Mouse (Mus musculus) liver, embryonic 12.5 days (tissue): ENCODE data around the gene Spty2d1. TPM values are rescaled to one million over a fixed set of nuclear protein-coding genes. Genes with fewer than 3 reads are reported as not detected.
"Not testable (repeated sequence)": the region's sequence is repeated elsewhere in the genome, so short reads cannot be mapped to it uniquely, and the experiment has no call there.

Source experiments
- ATAC-seq: fragments of 200-750 bp; cut with Nextera tagmentation; 2 replicates; pipeline ENCODE4 v1.8.0; 2017; ENCODE audit warnings: moderate number of reproducible peaks, mild to moderate bottlenecking, moderate library complexity
- H3K27ac ChIP-seq: fragments of 300-500 bp; sonication (generic); 2 replicates; pipeline ENCODE4 v1.5.1; 2016; ENCODE audit warnings: mild to moderate bottlenecking
- H3K27me3 ChIP-seq: fragments of 300-500 bp; sonication (generic); replicated peaks from 2 replicates; pipeline ENCODE4 v1.6.1; 2016; ENCODE audit warnings: mild to moderate bottlenecking, moderate library complexity
- H3K36me3 ChIP-seq: fragments of 300-500 bp; sonication (generic); 2 replicates; pipeline ENCODE4 v1.6.1; 2016; ENCODE audit warnings: mild to moderate bottlenecking, moderate library complexity
- H3K4me1 ChIP-seq: fragments of 300-500 bp; sonication (generic); 2 replicates; pipeline ENCODE4 v1.6.1; 2016
- H3K4me2 ChIP-seq: fragments of 300-500 bp; sonication (generic); 2 replicates; pipeline ENCODE4 v1.6.1; 2016; ENCODE audit warnings: mild to moderate bottlenecking, moderate library complexity
- H3K4me3 ChIP-seq: fragments of 300-500 bp; sonication (generic); 2 replicates; pipeline ENCODE4 v1.5.1; 2016; ENCODE audit warnings: mild to moderate bottlenecking, moderate library complexity
- H3K9ac ChIP-seq: fragments of 300-500 bp; sonication (generic); 2 replicates; pipeline ENCODE4 v1.6.1; 2016; ENCODE audit warnings: mild to moderate bottlenecking, moderate library complexity
- H3K9me3 ChIP-seq: fragments of 300-500 bp; sonication (generic); replicated peaks from 2 replicates; pipeline ENCODE4 v1.6.1; 2016; ENCODE audit warnings: mild to moderate bottlenecking, moderate library complexity
- WGBS: fragments of 180-500 bp; shearing (Covaris S2); methylation state at CpG from one replicate; pipeline ENCODE4 v1.1.7; 2016; ENCODE audit not compliant: insufficient replicate concordance; 5-methylcytosine and 5-hydroxymethylcytosine counted together
- polyA plus RNA-seq: library from polyadenylated mRNA; unstranded; fragments of >200 nt; fragmentation: Nextera tagmentation; extraction: Ambion mirVana; gene quantifications from 2 replicates; pipeline ENCODE4 v1.2.1, GENCODE M21; 2016

Gene Spty2d1
- polyA plus RNA-seq, 1 experiment from 2014 or later = 16.8 TPM

DNA sequence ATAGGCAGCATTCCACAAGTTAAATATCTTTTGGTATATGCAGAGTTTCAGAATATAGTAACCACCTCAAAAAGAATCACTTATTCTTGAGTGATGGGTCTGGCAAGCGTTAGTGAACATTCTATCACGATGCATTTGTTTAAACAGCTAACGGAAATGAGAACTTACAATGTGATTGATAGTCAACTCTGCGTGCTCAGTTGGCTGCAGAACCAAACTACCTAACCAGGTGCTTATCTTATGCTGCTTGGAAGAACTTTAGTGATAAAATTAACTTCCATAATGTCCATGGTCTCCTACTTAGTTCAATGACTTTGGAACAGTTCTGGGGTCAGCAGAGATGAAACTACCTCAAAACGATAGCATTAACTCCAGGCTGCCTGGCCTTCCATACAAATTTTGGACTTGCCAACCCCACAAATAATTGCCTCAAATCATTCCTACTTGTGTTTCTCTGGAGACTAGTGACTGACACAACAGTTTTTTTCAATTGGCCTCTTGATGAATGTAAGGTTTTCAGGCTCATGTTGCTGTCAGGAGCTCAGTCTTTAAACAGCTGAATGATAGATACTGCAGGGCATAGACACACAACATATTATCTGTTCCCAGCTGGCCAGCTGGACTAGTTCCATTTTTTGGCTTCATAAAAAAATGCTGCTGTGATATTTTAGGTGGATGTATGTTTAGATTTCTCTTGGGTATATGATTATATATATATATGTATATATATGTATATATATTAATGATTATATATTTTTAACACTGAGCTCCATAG lies 6.9 kb downstream of the Spty2d1 start:
- Histone ChIP-seq H3K4me3 (no peak overlapping the region), H3K27ac (peak overlapping the region; percentile 20; the same call in 1 of the 2 replicates), H3K9me3 (no peaks in the 10 kb centered on the region), H3K27me3 (no peaks in the 10 kb centered on the region), H3K4me2 (no peak overlapping the region; the same call in 1 of the 2 replicates), H3K36me3 (peaks cover 35% of the 10 kb centered on the region), H3K9ac (no peak overlapping the region), H3K4me1 (peaks cover 95% of the 10 kb centered on the region)
- ATAC-seq = no peak
- 29% methylated on average over 5 of the region's 5 CpGs for WGBS

DNA sequence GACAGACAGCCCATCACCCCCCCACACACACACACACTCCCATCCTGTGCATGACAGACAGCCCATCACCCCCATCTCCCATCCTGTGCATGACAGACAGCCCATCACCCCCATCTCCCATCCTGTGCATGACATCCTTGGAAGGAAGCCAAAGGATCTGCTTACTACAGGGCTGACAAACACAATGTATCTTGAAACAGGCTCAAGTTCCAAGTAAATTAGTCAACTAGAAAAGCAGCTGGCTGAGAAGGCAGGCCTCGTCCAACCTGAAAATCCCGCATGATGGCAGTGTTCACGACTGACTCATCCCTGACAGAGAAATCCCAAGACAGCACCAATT lies 7.6 kb downstream of the Spty2d1 start:
- Histone ChIP-seq H3K9me3 (no peaks in the 10 kb centered on the region), H3K36me3 (peaks cover 42% of the 10 kb centered on the region), H3K4me2 (no peak overlapping the region), H3K4me1 (peaks cover 99% of the 10 kb centered on the region), H3K27me3 (no peaks in the 10 kb centered on the region), H3K9ac (0 out of 2 replicates have a peak overlapping the region, but pooled peaks have one; percentile 8), H3K27ac (no peak overlapping the region), H3K4me3 (no peak overlapping the region)
- 76% methylated on average over 3 of the region's 3 CpGs for WGBS
- no peak for ATAC-seq

DNA sequence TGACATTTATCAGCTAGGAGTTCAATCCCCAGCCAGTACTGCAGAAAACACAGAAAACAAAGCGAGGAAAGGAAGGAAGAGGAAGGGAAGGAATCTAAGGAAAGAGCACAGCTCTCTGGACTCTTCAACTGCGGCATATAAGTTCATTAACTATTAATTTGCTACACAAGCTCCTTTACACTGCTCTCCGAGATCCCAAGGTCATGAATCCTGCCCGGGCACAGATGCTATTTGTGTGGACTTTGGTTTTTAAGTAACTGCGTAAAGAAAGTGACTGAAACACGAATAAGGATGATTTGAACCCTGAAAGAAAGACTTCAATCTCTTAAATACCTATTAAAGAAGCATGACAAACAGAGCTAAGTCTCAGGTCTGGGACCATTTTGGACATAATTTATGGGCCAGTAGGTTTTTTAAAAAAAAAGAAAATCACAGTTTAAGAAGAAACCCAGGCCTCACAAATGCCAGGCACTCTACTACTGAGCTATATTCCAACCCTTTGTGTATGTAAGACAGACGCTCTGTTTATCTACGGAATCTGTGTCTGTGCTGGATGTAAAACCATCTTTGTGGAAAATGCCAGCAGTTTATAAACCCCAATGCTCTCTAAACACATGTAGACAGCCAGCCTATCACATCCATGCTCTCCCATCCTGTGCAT lies 8.1 kb downstream of the Spty2d1 start:
- H3K27ac ChIP-seq = peak overlapping the region; percentile 27
- ATAC-seq = no peak

DNA sequence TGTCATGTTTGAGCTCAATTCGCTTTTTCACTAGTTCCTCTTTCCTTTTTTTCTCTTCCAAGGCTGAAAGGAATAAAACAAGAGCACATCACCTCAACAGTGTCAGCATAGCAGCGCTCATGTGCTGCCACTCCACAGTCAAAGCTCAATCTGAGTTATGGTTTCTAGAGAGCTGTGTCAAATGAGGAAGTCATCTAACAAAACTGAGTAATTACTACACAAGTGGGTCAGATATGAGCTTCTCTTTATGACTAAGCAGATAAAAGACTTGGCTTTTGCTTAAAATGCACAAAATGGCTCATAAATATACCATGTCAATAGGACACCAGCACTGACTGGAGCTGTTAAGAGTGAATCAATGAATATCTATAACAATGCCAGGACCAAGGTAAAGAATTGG lies 9.3 kb downstream of the Spty2d1 start:
- ATAC-seq = no peak
- Histone ChIP-seq H3K27ac (peak overlapping the region; percentile 27), H3K9ac (no peak overlapping the region), H3K27me3 (no peaks in the 10 kb centered on the region), H3K36me3 (peaks cover 58% of the 10 kb centered on the region), H3K9me3 (no peaks in the 10 kb centered on the region), H3K4me2 (no peak overlapping the region), H3K4me1 (peaks cover 98% of the 10 kb centered on the region), H3K4me3 (no peak overlapping the region)
- 74% methylated on average over 2 of the region's 2 CpGs for WGBS

More for the DNA sequence above, 8.1 kb downstream of the Spty2d1 start:
- Histone ChIP-seq H3K4me2 (no peak overlapping the region), H3K9me3 (no peaks in the 10 kb centered on the region), H3K4me3 (no peak overlapping the region), H3K36me3 (peaks cover 47% of the 10 kb centered on the region), H3K9ac (0 out of 2 replicates have a peak overlapping the region, but pooled peaks have one; percentile 8), H3K4me1 (peaks cover 99% of the 10 kb centered on the region), H3K27me3 (no peaks in the 10 kb centered on the region)
- WGBS = 75% methylated on average over 8 of the region's 8 CpGs

DNA sequence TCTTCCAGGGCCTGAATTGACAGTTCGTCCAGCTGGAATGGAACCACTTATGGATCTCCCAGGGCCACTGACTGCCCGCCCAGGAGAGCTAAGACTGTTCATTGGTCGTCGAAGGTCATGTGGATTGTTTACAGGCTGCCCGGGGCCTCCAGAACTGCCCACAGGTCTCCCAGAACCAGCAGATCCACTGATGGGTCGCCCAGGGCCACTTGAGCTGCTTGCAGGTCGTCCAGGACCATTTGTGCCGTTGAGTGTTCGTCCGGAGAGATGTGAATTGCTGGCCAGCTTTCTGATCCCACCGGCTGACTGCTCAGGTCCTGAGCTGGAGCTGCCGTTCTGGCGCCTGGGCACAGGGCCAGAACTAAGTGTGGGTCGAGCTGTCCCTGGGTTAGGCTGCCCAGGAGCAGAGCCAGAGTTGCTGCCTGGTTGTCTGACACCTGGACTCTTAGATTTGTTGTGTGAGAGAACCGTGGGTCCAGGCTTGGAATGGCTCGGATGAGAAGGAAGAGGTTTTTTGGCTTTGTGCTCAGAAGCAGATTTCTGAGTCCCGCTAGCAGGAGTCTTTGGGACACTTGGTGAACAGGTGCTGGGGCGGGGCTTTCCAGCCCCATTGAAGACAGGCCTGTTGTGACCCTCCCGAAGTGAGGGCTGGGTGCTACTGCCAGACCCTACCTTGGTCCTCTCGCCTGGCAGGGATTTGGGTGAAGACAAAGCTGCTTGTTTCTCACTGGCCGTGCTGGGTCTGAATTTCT lies 10.4 kb downstream of the Spty2d1 start:
- Histone ChIP-seq H3K27ac (peak overlapping the region; percentile 86), H3K9me3 (no peaks in the 10 kb centered on the region), H3K4me1 (peaks cover 87% of the 10 kb centered on the region), H3K4me3 (no peak overlapping the region), H3K36me3 (peaks cover 69% of the 10 kb centered on the region), H3K4me2 (peak overlapping the region; percentile 53), H3K27me3 (no peaks in the 10 kb centered on the region), H3K9ac (peak overlapping the region; percentile 18; the same call in 1 of the 2 replicates)
- 82% methylated on average over 21 of the region's 21 CpGs for WGBS
- ATAC-seq = no peak

DNA sequence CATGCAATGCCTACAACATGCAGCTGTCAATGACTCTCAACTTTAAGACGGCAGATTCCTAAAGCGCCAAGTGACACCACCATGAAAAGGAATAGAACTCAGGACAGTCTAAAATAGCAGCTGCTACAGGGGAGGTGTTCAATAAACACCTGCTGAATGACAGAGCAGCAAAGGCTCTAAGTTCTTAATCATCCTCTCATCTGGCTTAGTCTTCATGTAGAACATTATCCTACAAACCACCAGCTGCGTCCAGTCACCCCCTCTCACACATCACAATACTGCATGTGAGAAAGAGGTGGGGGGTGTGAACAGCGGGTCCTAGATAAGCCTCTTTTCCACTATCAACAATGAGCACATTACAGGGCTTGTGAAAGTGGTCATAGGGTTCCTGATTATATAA lies 11.2 kb downstream of the Spty2d1 start:
- WGBS = 38% methylated on average over 4 of the region's 4 CpGs
- ATAC-seq = peak; percentile 90
- peak overlapping the region; percentile 86 for H3K27ac ChIP-seq
- peaks cover 77% of the 10 kb centered on the region for H3K36me3 ChIP-seq
- peak overlapping the region; percentile 53 for H3K4me2 ChIP-seq
- 0 out of 2 replicates have a peak overlapping the region, but pooled peaks have one; percentile 18 for H3K9ac ChIP-seq
- H3K4me3 ChIP-seq = no peak overlapping the region
- no peaks in the 10 kb centered on the region for H3K9me3 ChIP-seq
- peaks cover 79% of the 10 kb centered on the region for H3K4me1 ChIP-seq
- no peaks in the 10 kb centered on the region for H3K27me3 ChIP-seq

DNA sequence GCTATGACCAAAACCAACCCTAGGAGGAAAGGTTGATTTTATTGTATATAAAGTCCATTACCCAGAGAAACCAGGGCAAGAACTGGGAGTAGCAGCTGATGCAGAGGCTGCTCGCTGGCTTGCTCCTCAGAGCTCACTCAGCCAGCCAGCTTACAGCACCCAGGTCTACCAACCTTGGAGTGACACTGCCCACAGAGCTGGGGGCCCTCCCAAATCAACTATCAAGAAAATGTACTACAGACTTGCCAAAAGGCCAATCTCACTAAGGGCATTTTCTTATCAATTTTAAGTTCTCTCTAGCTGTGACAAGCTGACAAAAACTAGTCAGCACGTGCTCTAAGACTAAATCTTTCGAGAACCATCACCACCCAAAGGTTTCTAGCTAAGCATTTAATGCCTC lies 12.7 kb downstream of the Spty2d1 start:
- no peaks in the 10 kb centered on the region for H3K27me3 ChIP-seq
- H3K4me1 ChIP-seq = peaks cover 66% of the 10 kb centered on the region

DNA sequence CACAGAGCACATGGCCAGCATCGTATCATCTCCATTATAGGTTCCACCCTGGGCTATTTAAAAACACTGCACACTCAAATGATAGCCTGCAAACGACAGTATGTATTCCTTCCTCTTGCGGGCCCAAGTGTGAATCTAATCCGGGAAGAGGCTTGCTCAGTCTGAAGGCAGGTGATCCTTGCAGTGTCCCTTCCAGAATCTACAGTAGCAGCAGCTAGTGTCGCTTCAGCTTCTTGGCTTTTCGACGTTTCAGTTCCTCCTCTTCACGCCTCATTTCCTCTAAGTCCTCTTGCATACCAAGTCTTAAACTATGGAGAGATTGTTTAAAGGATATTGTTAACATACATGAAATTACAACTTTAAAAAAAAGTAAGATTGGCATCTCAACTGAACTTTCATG lies 15.1 kb downstream of the Spty2d1 start:
- Histone ChIP-seq H3K36me3 (peaks cover 77% of the 10 kb centered on the region), H3K4me1 (peaks cover 58% of the 10 kb centered on the region), H3K4me2 (no peak overlapping the region), H3K9me3 (no peaks in the 10 kb centered on the region), H3K27me3 (no peaks in the 10 kb centered on the region), H3K4me3 (no peak overlapping the region), H3K9ac (no peak overlapping the region), H3K27ac (no peak overlapping the region)
- no peak for ATAC-seq
- 80% methylated on average over 8 of the region's 8 CpGs for WGBS

More for the DNA sequence above, 12.7 kb downstream of the Spty2d1 start:
- Histone ChIP-seq H3K27ac (peak overlapping the region; percentile 86), H3K4me2 (peak overlapping the region; percentile 28), H3K36me3 (peaks cover 91% of the 10 kb centered on the region), H3K9ac (no peak overlapping the region), H3K9me3 (no peaks in the 10 kb centered on the region), H3K4me3 (no peak overlapping the region)
- peak; percentile 64; the same call in 1 of the 2 replicates for ATAC-seq
- WGBS = 33% methylated on average over 3 of the region's 3 CpGs

DNA sequence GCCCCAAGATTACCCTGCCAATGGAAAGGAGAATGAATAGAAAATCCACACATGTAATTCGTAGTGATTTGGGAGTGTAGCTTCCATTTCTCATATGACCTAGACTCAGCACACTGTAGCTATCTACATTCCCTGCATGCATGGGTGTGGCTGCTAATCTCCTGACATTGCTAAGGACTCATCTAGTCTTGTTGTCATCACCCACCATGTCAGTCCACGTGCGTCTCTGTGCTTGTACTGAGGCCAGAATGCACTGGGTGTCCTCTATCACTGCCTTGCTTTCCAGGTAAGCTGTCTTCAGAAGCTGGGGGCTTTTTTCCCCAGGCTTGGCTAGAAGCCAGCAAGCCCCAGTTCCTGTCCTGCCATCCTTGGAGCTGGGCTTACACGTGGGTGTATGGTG lies 18.8 kb downstream of the Spty2d1 start:
- not testable (repeated sequence) for H3K9ac ChIP-seq, H3K9me3 ChIP-seq, H3K4me3 ChIP-seq, H3K27me3 ChIP-seq
- whole genome bisulfite sequencing = 39% methylated on average over 4 of the region's 4 CpGs
- Histone ChIP-seq H3K36me3 (peaks cover 40% of the 10 kb centered on the region), H3K27ac (peak overlapping the region; percentile 45; the same call in 1 of the 2 replicates), H3K4me1 (peaks cover 31% of the 10 kb centered on the region), H3K4me2 (0 out of 2 replicates have a peak overlapping the region, but pooled peaks have one; percentile 19)
- peak; percentile 91 for ATAC-seq

DNA sequence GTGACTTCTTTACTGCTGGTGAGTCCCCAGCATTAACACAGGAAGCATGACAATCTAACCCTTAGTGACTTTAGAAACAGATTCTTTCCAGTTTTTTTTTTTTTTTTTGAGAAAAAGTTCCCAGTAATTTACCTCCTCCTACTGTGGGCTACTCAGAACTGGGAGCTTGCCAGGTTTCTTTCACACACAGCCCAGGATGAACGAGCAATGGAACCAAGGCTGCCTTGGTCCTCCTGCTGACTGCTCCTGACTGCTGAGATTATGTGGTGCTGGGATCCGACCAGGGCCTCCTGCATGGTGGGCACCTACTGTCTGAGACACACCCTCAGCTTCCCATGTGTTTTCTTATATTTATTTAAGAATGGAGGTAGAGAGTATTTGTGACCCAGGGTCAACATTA lies 21.1 kb downstream of the Spty2d1 start:
- no peak overlapping the region for H3K4me2 ChIP-seq
- no peak for ATAC-seq
- peaks cover 26% of the 10 kb centered on the region for H3K4me1 ChIP-seq
- H3K4me3 ChIP-seq = no peak overlapping the region
- H3K27ac ChIP-seq = no peak overlapping the region
- peaks cover 10% of the 10 kb centered on the region; the same call in 1 of the 2 replicates for H3K27me3 ChIP-seq
- peaks cover 18% of the 10 kb centered on the region for H3K36me3 ChIP-seq
- H3K9ac ChIP-seq = no peak overlapping the region
- WGBS = 60% methylated on average over 2 of the region's 2 CpGs
- no peaks in the 10 kb centered on the region for H3K9me3 ChIP-seq

DNA sequence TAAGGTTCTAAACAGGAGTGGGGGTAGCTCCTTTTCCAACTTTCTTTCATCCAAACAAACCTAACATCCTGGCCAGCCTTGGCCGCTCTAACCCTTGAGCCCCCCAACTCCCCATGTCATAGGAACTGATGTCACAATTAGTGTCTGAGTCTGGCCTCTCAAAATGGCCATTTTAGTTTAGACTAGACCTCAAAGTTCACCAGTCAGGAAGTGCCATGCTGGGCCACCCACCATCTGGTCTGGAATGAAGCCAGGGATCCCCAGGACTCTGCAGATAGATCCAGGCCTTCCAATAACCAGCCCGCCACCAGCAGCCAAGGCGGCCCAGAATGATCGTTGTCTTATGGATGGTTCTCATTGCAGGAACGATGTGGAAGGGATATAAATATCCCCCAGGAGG lies 21.6 kb downstream of the Spty2d1 start:
- WGBS = 71% methylated on average over 5 of the region's 5 CpGs
- Histone ChIP-seq H3K4me3 (no peak overlapping the region), H3K27me3 (peaks cover 10% of the 10 kb centered on the region; the same call in 1 of the 2 replicates), H3K4me2 (no peak overlapping the region), H3K4me1 (peaks cover 26% of the 10 kb centered on the region), H3K9ac (no peak overlapping the region), H3K36me3 (peaks cover 13% of the 10 kb centered on the region), H3K27ac (0 out of 2 replicates have a peak overlapping the region, but pooled peaks have one; percentile 25), H3K9me3 (no peaks in the 10 kb centered on the region)
- no peak for ATAC-seq
